In genomic region chr8:84845355-84846093, GRCm38 (mm10) we compare ENCODE assay signal across 8 mouse cellular contexts. TPM values are rescaled to one million over a fixed set of nuclear protein-coding genes. Genes with fewer than 3 reads are reported as not detected.
A peak's percentile ranks its signal among the peaks of the same experiment; 100 is the strongest.
DNase-seq lines count a peak whose midpoint lies in the region; ATAC-seq and TF ChIP-seq lines count a peak whose summit lies in the region.

No protein-coding gene starts in this region.

- DNase-seq in heart, adult 2 months = peak; percentile 44 to 48
- no peak for DNase-seq in heart, postnatal 25 days (ENCODE audit: low spot score)
- DNase-seq in G1E (ENCODE audit: low spot score) = no peak
- DNase-seq in induced T-regulatory cell, adult 2 months (ENCODE audit: low read depth) = peak; percentile 47
- no peak for DNase-seq in liver, embryonic 14.5 days (ENCODE audit: low read depth in 3 of 3, low spot score in 3 of 3)
- no peak for DNase-seq in c-Kit-positive CD71-positive TER-119-positive erythroid progenitor cells, embryonic 14.5 days (ENCODE audit: low spot score)

- WGBS in heart, adult 2 months = 8% methylated on average over 12 of the region's 12 CpGs
- WGBS in embryonic facial prominence, embryonic 15.5 days = 12% methylated on average over 12 of the region's 12 CpGs
- WGBS in liver, embryonic 14.5 days (ENCODE audit: insufficient replicate concordance) = 10% methylated on average over 12 of the region's 12 CpGs
- WGBS in neural tube, embryonic 13.5 days = 18% methylated on average over 12 of the region's 12 CpGs

- H3K4me2 ChIP-seq in embryonic facial prominence, embryonic 15.5 days (replicated peaks) = peak overlapping the region; percentile 57
- peak overlapping the region; percentile 94 for H3K4me2 ChIP-seq in liver, embryonic 14.5 days (ENCODE audit: low read depth)
- H3K4me2 ChIP-seq in neural tube, embryonic 13.5 days = peak overlapping the region; percentile 90

- no peaks in the 10 kb centered on the region; the same call in 1 of the 2 replicates for H3K79me2 ChIP-seq in heart, adult 2 months (replicated peaks; ENCODE audit: control insufficient read depth, insufficient read depth, low read length)

- H3K4me1 ChIP-seq in heart, adult 2 months (ENCODE audit: control insufficient read depth, insufficient read depth, low read length) = peaks cover 5% of the 10 kb centered on the region
- H3K4me1 ChIP-seq in G1E (ENCODE audit: insufficient read depth, low read depth, low read length) = peaks cover 56% of the 10 kb centered on the region
- peaks cover 38% of the 10 kb centered on the region for H3K4me1 ChIP-seq in embryonic facial prominence, embryonic 15.5 days
- H3K4me1 ChIP-seq in liver, embryonic 14.5 days (replicated peaks; ENCODE audit: control insufficient read depth in 2 of 2, insufficient read depth in 2 of 2, low read length in 1 of 2) = peaks cover 23% of the 10 kb centered on the region in 2 experiments
- H3K4me1 ChIP-seq in neural tube, embryonic 13.5 days (replicated peaks) = peaks cover 42% of the 10 kb centered on the region

- peak overlapping the region; percentile 100 for H3K4me3 ChIP-seq in heart, adult 2 months
- peak overlapping the region; percentile 91 for H3K4me3 ChIP-seq in G1E (ENCODE audit: low read depth, low read length)
- peak overlapping the region; percentile 88 for H3K4me3 ChIP-seq in embryonic facial prominence, embryonic 15.5 days (replicated peaks)
- peak overlapping the region; percentile 83 to 95 for H3K4me3 ChIP-seq in liver, embryonic 14.5 days (ENCODE audit: insufficient read depth in 1 of 2, low read depth in 2 of 2, low read length in 2 of 2)
- H3K4me3 ChIP-seq in neural tube, embryonic 13.5 days = peak overlapping the region; percentile 92

- peak overlapping the region; percentile 88 for H3K9ac ChIP-seq in heart, adult 2 months (ENCODE audit: low read depth, low read length)
- H3K9ac ChIP-seq in embryonic facial prominence, embryonic 15.5 days = peak overlapping the region; percentile 92
- H3K9ac ChIP-seq in liver, embryonic 14.5 days (replicated peaks) = peak overlapping the region; percentile 97
- peak overlapping the region; percentile 96 for H3K9ac ChIP-seq in neural tube, embryonic 13.5 days

- H3K9me3 ChIP-seq in G1E (replicated peaks) = no peaks in the 10 kb centered on the region
- H3K9me3 ChIP-seq in embryonic facial prominence, embryonic 15.5 days (replicated peaks) = no peaks in the 10 kb centered on the region
- no peaks in the 10 kb centered on the region for H3K9me3 ChIP-seq in liver, embryonic 14.5 days (ENCODE audit: control insufficient read depth, low read length)
- no peaks in the 10 kb centered on the region for H3K9me3 ChIP-seq in neural tube, embryonic 13.5 days

- H3K27ac ChIP-seq in heart, adult 2 months = peak overlapping the region; percentile 97
- peak overlapping the region; percentile 88 for H3K27ac ChIP-seq in embryonic facial prominence, embryonic 15.5 days (replicated peaks)
- peak overlapping the region; percentile 81 for H3K27ac ChIP-seq in liver, embryonic 14.5 days
- peak overlapping the region; percentile 92 for H3K27ac ChIP-seq in neural tube, embryonic 13.5 days (replicated peaks)

- TF ChIP-seq POLR2A in heart, adult 2 months (IDR thresholded peaks at IDR 0.05; ENCODE audit: insufficient read depth, low read depth, low read length) = no peak

- intact Hi-C loops in heart, adult 2 months (cut with DNase I) = loop anchor here (5.0 kb wide), 1 partner anchor 57 kb away; the partner anchor contains the start of gene Klf1
- intact Hi-C loops in heart, postnatal 25 days (cut with DNase I) = loop anchor here (5.0 kb wide), 1 partner anchor 1238 kb away; the partner anchor contains the start of genes Dnajb1 and Tecr

- no peak for ATAC-seq in G1E (ENCODE audit: extremely low read depth, insufficient number of reproducible peaks, low FRiP score, poor library complexity, severe bottlenecking)
- no peak for ATAC-seq in embryonic facial prominence, embryonic 15.5 days (ENCODE audit: insufficient number of reproducible peaks, low FRiP score, low TSS enrichment, low read depth)
- no peak for ATAC-seq in liver, embryonic 14.5 days (ENCODE audit: insufficient read depth)
- no peak for ATAC-seq in neural tube, embryonic 13.5 days (ENCODE audit: low read depth)

- H3K27me3 ChIP-seq in heart, adult 2 months (ENCODE audit: control insufficient read depth, insufficient read depth, low read length) = no peaks in the 10 kb centered on the region
- H3K27me3 ChIP-seq in G1E (ENCODE audit: insufficient read depth, low read length) = no peaks in the 10 kb centered on the region
- H3K27me3 ChIP-seq in embryonic facial prominence, embryonic 15.5 days = no peaks in the 10 kb centered on the region
- no peaks in the 10 kb centered on the region for H3K27me3 ChIP-seq in liver, embryonic 14.5 days (ENCODE audit: control insufficient read depth, insufficient read depth, low read length)
- H3K27me3 ChIP-seq in neural tube, embryonic 13.5 days = no peaks in the 10 kb centered on the region

- H3K36me3 ChIP-seq in heart, adult 2 months (ENCODE audit: control insufficient read depth, insufficient read depth, low read length) = peaks cover 15% of the 10 kb centered on the region
- H3K36me3 ChIP-seq in G1E (replicated peaks) = peaks cover 54% of the 10 kb centered on the region
- peaks cover 43% of the 10 kb centered on the region for H3K36me3 ChIP-seq in embryonic facial prominence, embryonic 15.5 days
- H3K36me3 ChIP-seq in liver, embryonic 14.5 days (replicated peaks; ENCODE audit: control insufficient read depth, insufficient read depth, low read depth) = peaks cover 43% of the 10 kb centered on the region
- peaks cover 45% of the 10 kb centered on the region for H3K36me3 ChIP-seq in neural tube, embryonic 13.5 days

- no peak for TF ChIP-seq EP300 in heart, adult 2 months (IDR thresholded peaks at IDR 0.05; ENCODE audit: insufficient read depth, low read depth, low read length)
- TF ChIP-seq EP300 in liver, embryonic 14.5 days (IDR thresholded peaks at IDR 0.05; ENCODE audit: low read depth) = no peak

- TF ChIP-seq CTCF in heart, adult 2 months (IDR thresholded peaks at IDR 0.05) = peak; percentile 70
- TF ChIP-seq CTCF in G1E (IDR thresholded peaks at IDR 0.05; ENCODE audit: low read depth, low read length) = no peak
- TF ChIP-seq CTCF in liver, embryonic 14.5 days (IDR thresholded peaks at IDR 0.05; ENCODE audit: low read depth) = peak; percentile 71

RNA-seq across cellular contexts. Expression of gene Calr, which starts 1.2 kb away (rescaled TPM):
- total RNA-seq in heart, adult 2 months (2021) = 100 to 1,000 TPM; 352 to 416 TPM
- 154 and 269 TPM in 2 replicates for polyA plus RNA-seq in heart, adult 2 months (2012; rRNA removed)
- total RNA-seq in heart, postnatal 25 days (2021) = 100 to 1,000 TPM; 365 to 441 TPM
- total RNA-seq in G1E (2014; fragmentation: Nextera tagmentation) = 406 and 435 TPM in 2 replicates
- total RNA-seq in G1E (2017) = 831 and 954 TPM in 2 replicates
- polyA plus RNA-seq in G1E (2012) = 248 and 253 TPM in 2 replicates
- 975 and 998 TPM in 2 replicates for polyA plus RNA-seq in embryonic facial prominence, embryonic 15.5 days (2015; fragmentation: Nextera tagmentation; extraction: Ambion mirVana)
- 144 and 262 TPM in 2 replicates for polyA plus RNA-seq in liver, embryonic 14.5 days (2012; rRNA removed)
- 348 and 351 TPM in 2 replicates for polyA plus RNA-seq in liver, embryonic 14.5 days (2014; fragmentation: Nextera tagmentation; extraction: Ambion mirVana)
- polyA plus RNA-seq in neural tube, embryonic 13.5 days (2015; fragmentation: Nextera tagmentation; extraction: Ambion mirVana) = 766 and 971 TPM in 2 replicates

RNA-seq across cellular contexts. Expression of gene Rad23a, which starts 5.1 kb away (rescaled TPM):
- 10 to 100 TPM; 85.1 to 87.6 TPM for total RNA-seq in heart, adult 2 months (2021)
- polyA plus RNA-seq in heart, adult 2 months (2012; rRNA removed) = 77.3 and 101 TPM in 2 replicates
- 10 to 100 TPM; 80.8 to 81.1 TPM for total RNA-seq in heart, postnatal 25 days (2021)
- 116 and 121 TPM in 2 replicates for total RNA-seq in G1E (2014; fragmentation: Nextera tagmentation)
- 38.7 and 39.2 TPM in 2 replicates for total RNA-seq in G1E (2017)
- 414 and 672 TPM in 2 replicates for polyA plus RNA-seq in G1E (2012)
- polyA plus RNA-seq in embryonic facial prominence, embryonic 15.5 days (2015; fragmentation: Nextera tagmentation; extraction: Ambion mirVana) = 104 and 110 TPM in 2 replicates
- 139 and 184 TPM in 2 replicates for polyA plus RNA-seq in liver, embryonic 14.5 days (2012; rRNA removed)
- 258 and 279 TPM in 2 replicates for polyA plus RNA-seq in liver, embryonic 14.5 days (2014; fragmentation: Nextera tagmentation; extraction: Ambion mirVana)
- polyA plus RNA-seq in neural tube, embryonic 13.5 days (2015; fragmentation: Nextera tagmentation; extraction: Ambion mirVana) = 69.9 and 74.2 TPM in 2 replicates

RNA-seq across cellular contexts. Expression of gene Farsa, which starts 11.3 kb away (rescaled TPM):
- 10 to 100 TPM; 21.8 to 24.5 TPM for total RNA-seq in heart, adult 2 months (2021)
- 32.5 and 41.4 TPM in 2 replicates for polyA plus RNA-seq in heart, adult 2 months (2012; rRNA removed)
- 10 to 100 TPM; 24.7 to 25.5 TPM for total RNA-seq in heart, postnatal 25 days (2021)
- total RNA-seq in G1E (2014; fragmentation: Nextera tagmentation) (35.3 and 39.6 TPM in 2 replicates), G1E (2017) (182 and 203 TPM in 2 replicates)
- 138 and 152 TPM in 2 replicates for polyA plus RNA-seq in G1E (2012)
- 94.5 and 99.8 TPM in 2 replicates for polyA plus RNA-seq in embryonic facial prominence, embryonic 15.5 days (2015; fragmentation: Nextera tagmentation; extraction: Ambion mirVana)
- 53.5 and 54.8 TPM in 2 replicates for polyA plus RNA-seq in liver, embryonic 14.5 days (2012; rRNA removed)
- 45.8 and 48.7 TPM in 2 replicates for polyA plus RNA-seq in liver, embryonic 14.5 days (2014; fragmentation: Nextera tagmentation; extraction: Ambion mirVana)
- polyA plus RNA-seq in neural tube, embryonic 13.5 days (2015; fragmentation: Nextera tagmentation; extraction: Ambion mirVana) = 102 and 104 TPM in 2 replicates

RNA-seq across cellular contexts. Expression of gene Gadd45gip1, which starts 14.2 kb away (rescaled TPM):
- 10 to 100 TPM; 27.4 to 29.7 TPM for total RNA-seq in heart, adult 2 months (2021)
- 13.4 and 21.2 TPM in 2 replicates for polyA plus RNA-seq in heart, adult 2 months (2012; rRNA removed)
- 10 to 100 TPM; 28.9 to 30.0 TPM for total RNA-seq in heart, postnatal 25 days (2021)
- total RNA-seq in G1E (2014; fragmentation: Nextera tagmentation) (10.0 and 13.0 TPM in 2 replicates), G1E (2017) (20.4 and 20.9 TPM in 2 replicates)
- polyA plus RNA-seq in G1E (2012) = 79.7 and 93.0 TPM in 2 replicates
- polyA plus RNA-seq in embryonic facial prominence, embryonic 15.5 days (2015; fragmentation: Nextera tagmentation; extraction: Ambion mirVana) = 46.5 TPM in 2 replicates
- 24.4 and 31.0 TPM in 2 replicates for polyA plus RNA-seq in liver, embryonic 14.5 days (2012; rRNA removed)
- 50.2 and 55.7 TPM in 2 replicates for polyA plus RNA-seq in liver, embryonic 14.5 days (2014; fragmentation: Nextera tagmentation; extraction: Ambion mirVana)
- polyA plus RNA-seq in neural tube, embryonic 13.5 days (2015; fragmentation: Nextera tagmentation; extraction: Ambion mirVana) = 35.1 and 39.8 TPM in 2 replicates

RNA-seq across cellular contexts. Expression of gene Dand5, which starts 22.9 kb away (rescaled TPM):
- 10 to 100 TPM; 11.2 to 12.3 TPM for total RNA-seq in heart, adult 2 months (2021)
- 6.1 and 7.6 TPM in 2 replicates for polyA plus RNA-seq in heart, adult 2 months (2012; rRNA removed)
- 10 to 100 TPM in 1 of 2 experiments, 1 to 10 TPM in 1; 9.6 to 10.3 TPM for total RNA-seq in heart, postnatal 25 days (2021)
- 7.1 and 7.7 TPM in 2 replicates for total RNA-seq in G1E (2014; fragmentation: Nextera tagmentation)
- total RNA-seq in G1E (2017) = 1.8 and 2.2 TPM in 2 replicates
- 1.4 and 2.1 TPM in 2 replicates for polyA plus RNA-seq in G1E (2012)
- 8.4 and 8.9 TPM in 2 replicates for polyA plus RNA-seq in embryonic facial prominence, embryonic 15.5 days (2015; fragmentation: Nextera tagmentation; extraction: Ambion mirVana)
- polyA plus RNA-seq in liver, embryonic 14.5 days (2012; rRNA removed) = 1.9 TPM in 2 replicates
- 2.5 and 2.7 TPM in 2 replicates for polyA plus RNA-seq in liver, embryonic 14.5 days (2014; fragmentation: Nextera tagmentation; extraction: Ambion mirVana)
- 12.3 and 12.8 TPM in 2 replicates for polyA plus RNA-seq in neural tube, embryonic 13.5 days (2015; fragmentation: Nextera tagmentation; extraction: Ambion mirVana)

Comparison
In these comparisons a context has a peak if more than half of its experiments do, and no peak if none do; other contexts are left out.
1. DNase-seq: peak in heart, adult 2 months (2 of 2) and induced T-regulatory cell, adult 2 months (single experiment); none in heart, postnatal 25 days (single experiment), G1E (single experiment), liver, embryonic 14.5 days (0 of 3) and c-Kit-positive CD71-positive TER-119-positive erythroid progenitor cells, embryonic 14.5 days (single experiment).
2. Peak in every context shown above with its lines, with median percentiles within 50 percentile points of each other: H3K27ac ChIP-seq, H3K4me3 ChIP-seq, H3K9ac ChIP-seq and H3K4me2 ChIP-seq.